Comparison of ENCODE assay signal across 8 mouse cellular contexts in genomic region chr7:36697118-36697855, GRCm38 (mm10). TPM values are rescaled to one million over a fixed set of nuclear protein-coding genes. Genes with fewer than 3 reads are reported as not detected.
DNase-seq lines count a peak whose midpoint lies in the region; ATAC-seq and TF ChIP-seq lines count a peak whose summit lies in the region.

No protein-coding gene starts in this region.

- peaks cover 25% of the 10 kb centered on the region for H3K79me3 ChIP-seq in C2C12 (ENCODE audit: low read depth)

- WGBS in embryonic facial prominence, embryonic 10.5 days: under 1% methylated on average over 53 of the region's 62 CpGs
- WGBS in heart, embryonic 10.5 days: under 1% methylated on average over 31 of the region's 62 CpGs
- under 1% methylated on average over 34 of the region's 62 CpGs for WGBS in kidney, embryonic 14.5 days

- no peaks in the 10 kb centered on the region for H3K27me3 ChIP-seq in C2C12 (ENCODE audit: control insufficient read depth, insufficient read depth, insufficient read length)
- H3K27me3 ChIP-seq in embryonic facial prominence, embryonic 10.5 days (replicated peaks; ENCODE audit: low read depth, poor library complexity, severe bottlenecking): peaks cover 89% of the 10 kb centered on the region
- H3K27me3 ChIP-seq in heart, embryonic 10.5 days (ENCODE audit: insufficient read depth, poor library complexity, severe bottlenecking): peaks cover 56% of the 10 kb centered on the region
- peaks cover 53% of the 10 kb centered on the region for H3K27me3 ChIP-seq in kidney, embryonic 14.5 days (ENCODE audit: control insufficient read depth, insufficient read depth, low read length)

- peaks cover 41% of the 10 kb centered on the region for H3K4me1 ChIP-seq in embryonic facial prominence, embryonic 10.5 days
- peaks cover 27% of the 10 kb centered on the region for H3K4me1 ChIP-seq in heart, embryonic 10.5 days
- H3K4me1 ChIP-seq in kidney, embryonic 14.5 days (ENCODE audit: control insufficient read depth, insufficient read depth, low read length): no peaks in the 10 kb centered on the region; the same call in 1 of the 2 replicates

- H3K27ac ChIP-seq in embryonic facial prominence, embryonic 10.5 days (replicated peaks): peak overlapping the region; percentile 88
- peak overlapping the region; percentile 88 for H3K27ac ChIP-seq in heart, embryonic 10.5 days
- peak overlapping the region; percentile 80 for H3K27ac ChIP-seq in kidney, embryonic 14.5 days (ENCODE audit: low read depth, low read length)

- peaks cover 56% of the 10 kb centered on the region for H3K79me2 ChIP-seq in C2C12 (ENCODE audit: control insufficient read depth, insufficient read depth)

- no peak for TF ChIP-seq CTCF in C2C12 (IDR thresholded peaks at IDR 0.05; ENCODE audit: control insufficient read depth, insufficient read depth, insufficient read length)

- H3ac ChIP-seq in C2C12 (ENCODE audit: control insufficient read depth, insufficient read length, low read depth): peak overlapping the region; percentile 96

- ATAC-seq in kidney, embryonic 14.5 days (ENCODE audit: low FRiP score, low TSS enrichment): peak; percentile 76
- no peak for ATAC-seq in megakaryocyte-erythroid progenitor cell, adult 5-6 weeks (replicated peaks; ENCODE audit: low FRiP score, low TSS enrichment, poor library complexity, severe bottlenecking)

- no peaks in the 10 kb centered on the region for H3K9me3 ChIP-seq in embryonic facial prominence, embryonic 10.5 days
- H3K9me3 ChIP-seq in heart, embryonic 10.5 days: no peaks in the 10 kb centered on the region
- H3K9me3 ChIP-seq in kidney, embryonic 14.5 days (ENCODE audit: control insufficient read depth, low read length): no peaks in the 10 kb centered on the region

- peak overlapping the region; percentile 57 for H3K4me3 ChIP-seq in C2C12 (ENCODE audit: insufficient read depth, poor library complexity, severe bottlenecking)
- peak overlapping the region; percentile 85 for H3K4me3 ChIP-seq in embryonic facial prominence, embryonic 10.5 days
- peak overlapping the region; percentile 89 for H3K4me3 ChIP-seq in heart, embryonic 10.5 days
- H3K4me3 ChIP-seq in kidney, embryonic 14.5 days (ENCODE audit: low read length): peak overlapping the region; percentile 74

- peak; percentile 74 for DNase-seq in ZHBTc4 (ENCODE audit: low read depth, low spot score)
- no peak for DNase-seq in embryonic facial prominence, embryonic 10.5 days (ENCODE audit: low spot score)
- DNase-seq in heart, embryonic 10.5 days (ENCODE audit: low spot score): no peak
- peak; percentile 57 for DNase-seq in lung, postnatal 14 days
- peak; percentile 54 for DNase-seq in right cerebral cortex, postnatal 4 days

- peak overlapping the region; percentile 74 for H3K9ac ChIP-seq in kidney, embryonic 14.5 days (ENCODE audit: low read depth, low read length)

- H3K4me2 ChIP-seq in kidney, embryonic 14.5 days (replicated peaks; ENCODE audit: low read depth, low read length): peak overlapping the region; percentile 99

- H3K36me3 ChIP-seq in C2C12 (ENCODE audit: control insufficient read depth, insufficient read depth): peaks cover 4% of the 10 kb centered on the region
- no peaks in the 10 kb centered on the region for H3K36me3 ChIP-seq in embryonic facial prominence, embryonic 10.5 days (replicated peaks)
- no peaks in the 10 kb centered on the region for H3K36me3 ChIP-seq in heart, embryonic 10.5 days
- no peaks in the 10 kb centered on the region for H3K36me3 ChIP-seq in kidney, embryonic 14.5 days (ENCODE audit: control insufficient read depth, insufficient read depth, low read length)

TF ChIP-seq in C2C12, 6 proteins besides CTCF, POLR2A, EP300 and RAD21:
- TF ChIP-seq MYOG (IDR thresholded peaks at IDR 0.05; ENCODE audit: control insufficient read depth, extremely low read depth, insufficient read length) (no peak), MAX (IDR thresholded peaks at IDR 0.05) (no peak), MYOD1 (IDR thresholded peaks at IDR 0.05; ENCODE audit: control insufficient read depth, insufficient read length, low read depth) (no peak), USF1 (IDR thresholded peaks at IDR 0.05; ENCODE audit: low read depth) (no peak), CEBPB (IDR thresholded peaks at IDR 0.05; ENCODE audit: low read depth) (no peak), FOSL1 (IDR thresholded peaks at IDR 0.05; ENCODE audit: insufficient read depth, low read length, poor library complexity, severe bottlenecking) (no peak)

RNA-seq across cellular contexts. Expression of gene Tshz3, which starts 0.6 kb away (rescaled TPM):
- 8.5 TPM for polyA plus RNA-seq in C2C12 (2012; fragmentation: generic; extraction: Trizol)
- 4.0 and 5.0 TPM in 2 replicates for polyA plus RNA-seq in embryonic facial prominence, embryonic 10.5 days (2016; fragmentation: Nextera tagmentation; extraction: Ambion mirVana)
- polyA plus RNA-seq in heart, embryonic 10.5 days (2016; fragmentation: Nextera tagmentation; extraction: Ambion mirVana): 1.8 and 5.5 TPM in 2 replicates
- 13.2 and 17.9 TPM in 2 replicates for polyA plus RNA-seq in kidney, embryonic 14.5 days (2014; fragmentation: Nextera tagmentation; extraction: Ambion mirVana)
- not detected in 2 replicates for total RNA-seq in megakaryocyte-erythroid progenitor cell, adult 5-6 weeks (2014; fragmentation: Nextera tagmentation)
- 0.15 TPM in 1 of 2 replicates, not detected in the other for total RNA-seq in megakaryocyte-erythroid progenitor cell, adult 5-6 weeks (2017)

Comparison
In these comparisons a context has a peak if more than half of its experiments do, and no peak if none do; other contexts are left out.
1. DNase-seq: peak in ZHBTc4 (single experiment), lung, postnatal 14 days (single experiment) and right cerebral cortex, postnatal 4 days (single experiment); none in embryonic facial prominence, embryonic 10.5 days (single experiment) and heart, embryonic 10.5 days (single experiment).
2. Peak in every context shown above with its lines, with median percentiles within 50 percentile points of each other: H3K4me3 ChIP-seq and H3K27ac ChIP-seq.